Mouse (Mus musculus) small intestine, adult 2 months (tissue): ENCODE measurements at regions not wholly inside any gene's neighbourhood (a gene's known extent, or its start where the extent isn't known, plus 50 kb on each side); places are given as distances from the start of the nearest gene placed in this dataset.

Source experiments
- H3K27ac ChIP-seq: fragments of 200-500 bp; 2 replicates; pipeline ENCODE4 v1.5.1; 2012; ENCODE audit warnings: low read depth, low read length, control low read depth, inconsistent platforms; ENCODE audit not compliant: insufficient read depth
- H3K27me3 ChIP-seq: fragments of 200-500 bp; 2 replicates; pipeline ENCODE4 v1.6.1; 2012; ENCODE audit warnings: mild to moderate bottlenecking, moderate library complexity, low read length, inconsistent platforms; ENCODE audit not compliant: control insufficient read depth, insufficient read depth
- H3K36me3 ChIP-seq: fragments of 200-500 bp; 2 replicates; pipeline ENCODE4 v1.6.1; 2012; ENCODE audit warnings: mild to moderate bottlenecking, low read length, control low read depth, inconsistent platforms; ENCODE audit not compliant: control insufficient read depth, insufficient read depth
- H3K4me1 ChIP-seq: fragments of 200-500 bp; 2 replicates; pipeline ENCODE4 v1.6.1; 2012; ENCODE audit warnings: low read length, inconsistent platforms, mixed read lengths; ENCODE audit not compliant: control insufficient read depth, insufficient read depth, insufficient read length
- H3K4me3 ChIP-seq: fragments of 200-500 bp; 2 replicates; pipeline ENCODE4 v1.5.1; 2012; ENCODE audit warnings: low read depth, mild to moderate bottlenecking, control low read depth, inconsistent platforms, low read length, moderate library complexity
- CTCF ChIP-seq: fragments of 200-500 bp; IDR thresholded peaks from 2 replicates; pipeline ENCODE4 v1.5.1; 2012; ENCODE audit warnings: low read depth, mild to moderate bottlenecking, control low read depth, inconsistent platforms, low read length, moderate library complexity, mixed read lengths; ENCODE audit not compliant: insufficient replicate concordance, insufficient read length; ENCODE audit errors: extremely low read depth
- POLR2A ChIP-seq: fragments of 200-500 bp; IDR thresholded peaks from 2 replicates; pipeline ENCODE4 v1.6.1; 2012; ENCODE audit warnings: low read depth, mild to moderate bottlenecking, control low read depth, inconsistent platforms, low read length, moderate library complexity
- WGBS: fragments of 180-500 bp; shearing (Covaris S2); methylation state at CpG from one replicate; pipeline ENCODE4 v1.1.7; 2018; 5-methylcytosine and 5-hydroxymethylcytosine counted together

DNA sequence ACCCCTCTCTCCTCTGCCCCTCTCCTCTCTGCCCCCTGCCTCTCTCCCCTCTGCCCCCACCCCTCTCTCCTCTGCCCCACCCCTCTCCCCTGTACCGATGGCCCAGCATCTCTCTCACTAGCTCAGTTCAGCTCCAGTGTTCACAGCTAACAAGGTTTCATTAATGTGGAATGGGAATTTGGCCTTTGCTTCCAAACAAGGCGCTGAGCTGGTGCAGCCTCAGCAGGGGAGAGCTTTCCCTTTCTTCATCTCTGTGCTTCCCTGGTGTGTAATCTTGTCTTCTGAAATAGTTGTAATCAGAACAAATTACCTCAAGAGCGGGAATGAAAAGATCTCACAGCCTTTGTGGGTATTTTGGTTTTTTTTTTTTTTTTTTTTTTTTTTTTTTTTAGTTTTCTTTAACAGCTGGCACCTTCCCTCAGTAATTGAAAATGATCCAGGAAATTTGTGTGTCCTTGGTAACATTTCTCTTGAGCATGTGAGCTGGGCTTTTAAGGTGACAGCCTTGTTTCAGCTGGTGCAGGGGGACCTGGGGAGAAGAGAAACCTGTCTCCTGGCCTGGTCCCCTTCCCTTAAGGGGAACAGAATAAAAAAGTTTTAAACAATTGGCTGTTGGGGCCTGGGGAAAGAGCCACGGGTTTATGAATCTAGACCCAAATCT is 90.5 kb downstream of the Aldh8a1 start:
- TF ChIP-seq CTCF, result no peak
- no peak for TF ChIP-seq POLR2A
- WGBS, result 49% methylated on average over 4 of the region's 4 CpGs
- H3K27ac ChIP-seq, result no peak overlapping the region
- no peaks in the 10 kb centered on the region for H3K27me3 ChIP-seq
- H3K4me1 ChIP-seq, result peaks cover 15% of the 10 kb centered on the region
- H3K36me3 ChIP-seq, result no peaks in the 10 kb centered on the region
- no peak overlapping the region for H3K4me3 ChIP-seq

DNA sequence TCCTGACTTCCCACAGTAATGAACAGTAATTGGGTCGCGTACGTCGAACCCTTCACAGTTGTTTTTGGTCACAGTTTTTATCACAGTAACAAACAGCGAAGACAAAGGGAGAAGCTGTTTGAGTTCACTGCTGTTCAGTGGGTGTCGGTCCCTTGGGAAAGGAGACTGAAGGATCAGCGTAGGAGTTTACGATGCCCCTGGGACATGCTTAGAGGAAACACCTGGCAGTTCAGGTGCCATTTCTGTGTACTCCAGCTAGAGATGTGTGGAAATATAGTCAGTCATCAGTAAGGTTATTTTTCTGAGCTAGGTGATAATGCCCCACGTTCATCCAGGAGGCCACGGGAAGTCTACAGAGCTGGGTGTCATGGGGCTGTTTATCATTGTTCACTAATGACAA is 91.3 kb downstream of the Aldh8a1 start:
- Histone ChIP-seq H3K4me3 (no peak overlapping the region), H3K27ac (no peak overlapping the region), H3K4me1 (peaks cover 15% of the 10 kb centered on the region), H3K27me3 (no peaks in the 10 kb centered on the region), H3K36me3 (no peaks in the 10 kb centered on the region)
- WGBS, result 52% methylated on average over 10 of the region's 10 CpGs
- TF ChIP-seq CTCF (no peak), POLR2A (no peak)

DNA sequence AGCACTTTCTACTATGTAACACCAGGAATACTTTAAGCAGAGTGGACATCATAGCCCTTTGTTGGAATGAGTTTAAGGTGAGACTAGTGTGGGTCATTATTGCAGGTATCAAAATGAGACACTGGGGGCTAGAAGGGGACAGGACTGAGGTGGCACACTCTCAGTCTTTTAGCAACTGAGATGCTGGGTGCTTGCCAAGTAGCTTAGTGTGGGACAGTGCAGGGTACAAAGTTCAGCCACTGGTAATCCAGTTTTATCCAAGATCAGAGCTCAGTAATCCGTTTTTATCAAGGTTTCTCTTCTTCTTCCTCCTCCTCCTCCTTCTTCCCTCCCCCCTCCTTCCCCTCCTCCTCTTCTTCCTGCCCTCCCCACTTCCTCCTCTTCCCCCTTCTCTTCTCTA is 92.9 kb downstream of the Aldh8a1 start:
- H3K27me3 ChIP-seq, result no peaks in the 10 kb centered on the region
- WGBS, result 8% methylated on average over 1 of the region's 1 CpGs
- H3K36me3 ChIP-seq, result no peaks in the 10 kb centered on the region
- H3K27ac ChIP-seq, result no peak overlapping the region
- no peak overlapping the region for H3K4me3 ChIP-seq
- TF ChIP-seq CTCF (no peak), POLR2A (no peak)
- peaks cover 15% of the 10 kb centered on the region for H3K4me1 ChIP-seq

DNA sequence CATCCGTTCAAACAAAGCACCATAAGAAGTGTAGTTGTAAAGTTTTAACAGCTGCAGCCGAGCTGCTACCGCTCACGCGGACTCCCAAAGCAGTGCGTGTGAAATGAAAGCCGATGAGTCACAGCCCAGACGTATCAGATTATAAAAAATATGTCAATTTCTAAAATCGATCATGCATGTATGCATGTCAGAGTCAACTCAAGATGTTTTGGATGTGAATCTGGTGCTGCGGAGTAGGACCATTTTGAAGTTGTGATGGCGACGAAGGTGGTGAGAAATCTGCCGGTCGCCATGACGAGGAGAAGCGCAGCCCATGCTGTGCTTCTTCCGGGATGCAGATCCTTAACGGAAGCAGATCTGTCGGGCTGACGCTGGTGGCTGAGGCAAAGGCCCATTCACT is 93.5 kb downstream of the Aldh8a1 start:
- Histone ChIP-seq H3K4me1 (peaks cover 15% of the 10 kb centered on the region), H3K36me3 (no peaks in the 10 kb centered on the region), H3K27me3 (no peaks in the 10 kb centered on the region), H3K4me3 (peak overlapping the region; percentile 5; the same call in 1 of the 2 replicates), H3K27ac (no peak overlapping the region)
- WGBS, result 58% methylated on average over 20 of the region's 20 CpGs
- TF ChIP-seq CTCF (no peak), POLR2A (no peak)

DNA sequence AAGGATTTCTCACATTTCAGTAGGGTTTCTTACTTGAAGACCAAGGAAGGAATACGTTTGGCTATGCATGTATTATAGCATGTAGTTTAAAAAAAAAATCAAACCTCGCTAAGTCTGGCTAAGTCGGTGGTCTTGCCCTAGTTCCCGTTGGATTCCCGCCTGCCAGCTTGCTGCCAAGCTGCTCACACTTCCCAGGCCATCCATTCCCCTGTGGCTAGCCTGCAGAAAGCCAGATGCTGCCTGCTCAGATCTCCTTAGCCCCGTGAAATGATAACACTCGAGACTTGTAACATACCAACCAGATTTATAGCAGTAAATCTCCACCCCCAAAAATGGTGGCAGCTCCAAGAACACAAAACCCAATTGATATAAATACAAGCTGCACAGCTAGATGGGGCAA is 97.2 kb downstream of the Aldh8a1 start:
- no peak overlapping the region for H3K27ac ChIP-seq
- H3K27me3 ChIP-seq, result no peaks in the 10 kb centered on the region
- H3K4me1 ChIP-seq, result peaks cover 6% of the 10 kb centered on the region
- H3K4me3 ChIP-seq, result no peak overlapping the region
- no peaks in the 10 kb centered on the region for H3K36me3 ChIP-seq
- TF ChIP-seq POLR2A (no peak), CTCF (no peak)
- WGBS, result 79% methylated on average over 7 of the region's 7 CpGs

DNA sequence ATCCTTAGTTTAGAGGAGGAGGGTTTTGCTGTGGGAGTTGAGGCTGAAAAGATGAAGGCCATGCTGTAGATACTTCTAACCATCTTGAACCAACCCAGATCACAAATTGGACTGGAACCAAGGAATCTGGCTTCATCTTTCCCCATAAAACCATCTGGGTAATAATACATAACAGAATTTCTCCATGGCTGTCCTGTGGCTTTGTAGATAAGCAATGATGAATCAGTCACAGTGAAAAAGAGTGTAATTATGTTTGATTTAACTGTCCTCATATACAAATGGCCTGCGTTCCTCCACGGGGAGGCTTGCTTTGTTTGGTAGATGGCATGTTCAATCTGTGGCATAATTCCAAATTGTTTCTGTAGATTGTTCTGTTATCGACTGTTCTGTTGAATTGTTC is 100.9 kb downstream of the Aldh8a1 start:
- Histone ChIP-seq H3K27me3 (no peaks in the 10 kb centered on the region), H3K36me3 (no peaks in the 10 kb centered on the region), H3K4me3 (no peak overlapping the region), H3K4me1 (peaks cover 2% of the 10 kb centered on the region; the same call in 1 of the 2 replicates), H3K27ac (no peak overlapping the region)
- WGBS, result 16% methylated on average over 3 of the region's 3 CpGs
- TF ChIP-seq POLR2A (no peak), CTCF (no peak)

DNA sequence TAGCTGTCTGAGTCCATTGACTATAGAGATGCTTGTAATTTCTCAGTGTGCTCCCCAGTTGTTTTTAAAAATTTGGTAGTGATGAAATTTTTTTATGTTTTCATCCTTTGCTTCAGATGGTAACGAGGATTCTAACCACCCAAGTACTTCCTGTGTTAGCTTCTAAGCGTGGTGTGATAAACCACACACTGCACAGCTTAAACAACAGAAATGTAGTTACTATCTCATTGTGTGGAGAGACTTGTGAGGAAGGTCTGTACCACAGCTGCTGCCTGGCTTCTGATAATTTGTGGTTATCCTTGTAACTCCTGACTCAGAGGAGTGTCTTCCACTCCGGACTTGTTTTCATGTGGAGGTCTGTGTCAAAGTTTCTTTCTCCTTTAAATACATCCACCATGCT is 102.3 kb downstream of the Aldh8a1 start:
- H3K4me1 ChIP-seq, result peaks cover 2% of the 10 kb centered on the region; the same call in 1 of the 2 replicates
- no peak for TF ChIP-seq CTCF
- no peak for TF ChIP-seq POLR2A
- H3K4me3 ChIP-seq, result no peak overlapping the region
- no peaks in the 10 kb centered on the region for H3K27me3 ChIP-seq
- H3K27ac ChIP-seq, result no peak overlapping the region
- WGBS, result 75% methylated on average over 3 of the region's 3 CpGs
- H3K36me3 ChIP-seq, result no peaks in the 10 kb centered on the region
